Mouse (Mus musculus) cortical plate, adult 2 months (tissue): ENCODE results near the gene Sctr.

Experiments
- CTCF ChIP-seq: fragments of 200-500 bp; IDR thresholded peaks from 2 replicates; pipeline ENCODE4 v1.5.1; 2011; ENCODE audit warnings: mild to moderate bottlenecking, control low read depth, low read length; ENCODE audit not compliant: insufficient read depth; ENCODE audit errors: extremely low read depth
- POLR2A ChIP-seq: fragments of 200-500 bp; IDR thresholded peaks from 2 replicates; pipeline ENCODE4 v1.6.1; 2011; ENCODE audit warnings: mild to moderate bottlenecking, low read length, control low read depth; ENCODE audit not compliant: insufficient read depth; ENCODE audit errors: extremely low read depth

DNA sequence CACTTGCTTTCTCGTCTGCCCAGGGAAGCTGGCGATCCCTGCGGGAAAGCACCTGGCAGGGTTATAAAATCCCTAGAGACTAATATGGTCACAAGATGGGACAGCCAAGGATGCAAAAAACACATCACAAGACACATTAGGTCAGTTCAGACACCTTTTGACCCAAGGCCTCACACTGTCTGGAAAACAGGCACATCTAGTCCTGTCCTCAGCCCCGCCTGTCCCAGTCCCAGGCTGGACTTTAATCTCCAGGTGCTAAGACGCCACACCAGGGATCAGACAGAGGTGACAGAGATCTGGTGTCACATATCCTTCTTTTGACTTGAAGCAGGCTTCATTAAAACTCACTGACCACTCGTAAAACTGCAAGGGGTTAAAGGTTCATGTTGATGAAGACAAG, 63.5 kb downstream of the Sctr start:
- TF ChIP-seq POLR2A, result no peak
- TF ChIP-seq CTCF, result no peak
